Mouse (Mus musculus) T-helper 1 cell (primary cell): Measurements from ENCODE around the gene Gprc5b.

Source experiments
- in situ Hi-C: fragments of 300-600 bp; cut with MboI, MseI; formaldehyde crosslinking; loops from one replicate; pipeline ENCODE4 v1.15.1; 2025; ENCODE audit warnings: high pct_unique_total_duplicates

The Gprc5b gene

GRCm38 (mm10) chr7:118991341-118991884, 3.6 kb downstream of the Gprc5b start:
- in situ Hi-C loops, result loop anchor here (5.0 to 25.0 kb wide), 2 partner anchors 134 to 904 kb away; partner anchors contain the start of genes Iqck and Knop1

- in situ Hi-C loops, result loop anchor here (5.0 to 25.0 kb wide), 2 partner anchors 133 to 903 kb away; partner anchors contain the start of genes Iqck and Knop1
Measured at GRCm38 (mm10) chr7:118990282-118990681, 4.7 kb downstream of the Gprc5b start.

- in situ Hi-C loops, result loop anchor here (25.0 kb wide), 1 partner anchor 902 kb away; no protein-coding TSS in a partner anchor
Measured at GRCm38 (mm10) chr7:118989275-118989856, 5.6 kb downstream of the Gprc5b start.

GRCm38 (mm10) chr7:118986369-118986768, 8.6 kb downstream of the Gprc5b start:
- in situ Hi-C loops, result loop anchor here (25.0 kb wide), 1 partner anchor 899 kb away; no protein-coding TSS in a partner anchor

GRCm38 (mm10) chr7:118985786-118986185, 9.2 kb downstream of the Gprc5b start:
- in situ Hi-C loops, result loop anchor here (25.0 kb wide), 1 partner anchor 898 kb away; no protein-coding TSS in a partner anchor

GRCm38 (mm10) chr7:118983961-118984360, 11.1 kb downstream of the Gprc5b start:
- in situ Hi-C loops, result loop anchor here (25.0 kb wide), 1 partner anchor 897 kb away; no protein-coding TSS in a partner anchor

GRCm38 (mm10) chr7:118982586-118982985, 12.4 kb downstream of the Gprc5b start:
- in situ Hi-C loops, result loop anchor here (25.0 kb wide), 1 partner anchor 895 kb away; no protein-coding TSS in a partner anchor

- in situ Hi-C loops, result loop anchor here (25.0 kb wide), 1 partner anchor 895 kb away; no protein-coding TSS in a partner anchor
Measured at GRCm38 (mm10) chr7:118981831-118982230, 13.2 kb downstream of the Gprc5b start.

- in situ Hi-C loops, result loop anchor here (25.0 kb wide), 1 partner anchor 894 kb away; no protein-coding TSS in a partner anchor
Measured at GRCm38 (mm10) chr7:118981346-118981745, 13.7 kb downstream of the Gprc5b start.

GRCm38 (mm10) chr7:118979708-118980107, 15.3 kb downstream of the Gprc5b start:
- in situ Hi-C loops, result loop anchor here (25.0 kb wide), 1 partner anchor 892 kb away; no protein-coding TSS in a partner anchor

GRCm38 (mm10) chr7:118979121-118979520, 15.9 kb downstream of the Gprc5b start:
- in situ Hi-C loops, result loop anchor here (25.0 kb wide), 1 partner anchor 892 kb away; no protein-coding TSS in a partner anchor

- in situ Hi-C loops, result loop anchor here (25.0 kb wide), 1 partner anchor 890 kb away; no protein-coding TSS in a partner anchor
Measured at GRCm38 (mm10) chr7:118977167-118977543, 17.9 kb downstream of the Gprc5b start.

- in situ Hi-C loops, result loop anchor here (25.0 kb wide), 1 partner anchor 889 kb away; no protein-coding TSS in a partner anchor
Measured at GRCm38 (mm10) chr7:118976414-118977166, 18.4 kb downstream of the Gprc5b start.

- in situ Hi-C loops, result loop anchor here (25.0 kb wide), 1 partner anchor 889 kb away; no protein-coding TSS in a partner anchor
Measured at GRCm38 (mm10) chr7:118975837-118976236, 19.2 kb downstream of the Gprc5b start.

- in situ Hi-C loops, result no loop called here
Measured at GRCm38 (mm10) chr7:118973377-118973776, 21.6 kb downstream of the Gprc5b start.

- in situ Hi-C loops, result no loop called here
Measured at GRCm38 (mm10) chr7:118972306-118972705, 22.7 kb downstream of the Gprc5b start.

- in situ Hi-C loops, result no loop called here
Measured at GRCm38 (mm10) chr7:118971499-118971898, 23.5 kb downstream of the Gprc5b start.

GRCm38 (mm10) chr7:118968870-118969269, 26.1 kb downstream of the Gprc5b start:
- in situ Hi-C loops, result no loop called here

- in situ Hi-C loops, result no loop called here
Measured at GRCm38 (mm10) chr7:118965198-118965597, 29.8 kb downstream of the Gprc5b start.

GRCm38 (mm10) chr7:118964777-118965176, 30.2 kb downstream of the Gprc5b start:
- in situ Hi-C loops, result no loop called here

- in situ Hi-C loops, result no loop called here
Measured at GRCm38 (mm10) chr7:118959209-118959608, 35.8 kb downstream of the Gprc5b start.
